Mouse (Mus musculus): ENCODE results near the gene Slc25a39.
"Not testable (repeated sequence)": the region's sequence is repeated elsewhere in the genome, so short reads cannot be mapped to it uniquely, and the experiment has no call there.

Gene Slc25a39

DNA sequence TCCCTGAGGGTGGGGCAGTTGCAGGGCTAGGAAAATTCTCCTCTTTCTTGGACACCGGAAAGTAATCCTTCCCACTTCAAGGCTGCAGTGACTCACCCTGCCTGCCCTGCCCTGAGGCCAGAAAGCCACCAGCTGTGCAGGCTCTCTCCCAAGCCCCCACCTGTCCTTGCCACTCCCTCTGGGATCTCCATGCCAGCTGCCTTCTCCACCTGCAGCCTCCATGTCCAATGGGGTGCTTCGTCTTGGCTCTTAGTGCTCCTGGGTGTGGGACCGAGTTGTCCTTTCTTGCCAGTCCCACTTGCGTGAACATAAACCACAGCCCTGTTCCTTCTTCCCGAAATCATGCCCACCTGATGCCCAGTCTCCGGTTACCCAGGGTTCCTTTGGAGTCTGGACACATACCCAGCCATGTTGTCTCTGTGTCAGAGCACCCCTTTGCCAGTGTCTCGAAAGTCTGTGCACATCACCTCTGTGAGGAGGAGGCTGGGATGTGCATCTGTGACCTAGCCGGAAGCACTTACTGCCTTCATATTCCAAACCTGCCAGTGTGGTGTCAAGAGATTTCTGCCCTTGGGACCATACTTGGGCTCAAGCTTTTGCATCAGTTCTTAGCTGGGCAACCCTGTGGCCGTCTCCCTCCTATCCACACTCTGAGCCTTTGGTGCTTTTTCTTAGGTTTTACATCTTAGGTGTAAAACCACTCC, 13.2 kb downstream of the Slc25a39 start:
- no peak for DNase-seq (ENCODE audit: low spot score)

DNA sequence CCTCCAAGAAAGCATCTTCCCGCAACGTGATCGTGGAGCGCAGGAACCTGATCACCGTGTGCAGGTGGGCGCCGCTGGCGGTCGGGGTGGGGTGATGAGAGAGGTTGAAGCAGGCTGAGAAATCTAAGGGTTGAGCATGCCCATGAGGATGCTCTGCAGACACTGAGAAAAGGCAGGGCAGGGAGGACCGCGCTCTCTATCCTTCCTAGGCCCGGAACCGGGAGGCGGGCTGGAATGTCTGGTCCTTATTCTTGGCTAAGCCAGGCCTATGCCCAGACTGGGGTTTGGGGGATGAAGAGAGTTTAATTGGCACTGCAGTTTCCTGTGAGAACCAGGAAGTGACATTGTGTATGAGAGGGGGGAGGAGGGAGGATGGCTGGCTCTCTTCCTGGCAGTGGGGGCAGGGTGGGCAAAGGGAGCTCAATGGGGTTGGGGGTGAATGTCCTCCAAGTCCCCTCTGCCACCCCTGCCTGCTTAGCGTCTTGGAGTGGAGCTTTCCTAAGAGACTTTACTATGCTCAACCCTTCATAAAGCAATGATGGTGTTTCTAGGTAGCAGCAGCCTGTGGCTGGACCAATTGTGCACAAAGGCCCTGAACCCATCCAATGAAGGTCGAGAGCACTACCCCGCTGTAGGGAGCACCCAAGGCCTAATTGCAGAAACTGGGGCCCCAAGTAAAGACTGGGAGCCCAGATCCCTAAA, 13.9 kb downstream of the Slc25a39 start:
- no peak for DNase-seq (ENCODE audit: low spot score)

DNA sequence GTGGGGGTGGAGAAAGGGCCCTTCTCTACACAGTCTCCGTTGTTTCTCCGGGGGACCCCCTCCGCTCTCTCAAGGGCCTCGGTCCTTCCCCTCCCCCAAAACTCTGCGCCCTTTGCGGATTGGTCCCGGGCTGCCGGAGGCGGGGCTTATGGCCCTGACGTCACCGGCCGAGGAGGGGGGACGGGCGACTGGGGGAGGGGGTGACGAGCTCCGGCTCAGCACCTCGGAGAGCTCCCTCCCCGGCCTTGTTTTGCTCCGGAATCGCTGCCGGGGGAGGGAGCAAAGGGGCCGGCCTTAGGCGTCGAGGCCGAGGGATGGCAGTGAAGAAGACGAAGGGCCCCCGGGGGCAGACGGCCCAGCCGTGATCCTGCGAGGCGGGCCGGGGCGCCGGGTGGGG, 14.5 kb downstream of the Slc25a39 start, which contains the start of gene Rundc3a:
TSS of gene Rundc3a (plus strand) at position 166 of the 397 bp plus-strand sequence.
- peak; percentile 65 for DNase-seq (ENCODE audit: low spot score)

GRCm38 (mm10) chr11:102392441-102393237, 15.1 kb downstream of the Slc25a39 start:
- no peak for DNase-seq (ENCODE audit: low spot score)

DNA sequence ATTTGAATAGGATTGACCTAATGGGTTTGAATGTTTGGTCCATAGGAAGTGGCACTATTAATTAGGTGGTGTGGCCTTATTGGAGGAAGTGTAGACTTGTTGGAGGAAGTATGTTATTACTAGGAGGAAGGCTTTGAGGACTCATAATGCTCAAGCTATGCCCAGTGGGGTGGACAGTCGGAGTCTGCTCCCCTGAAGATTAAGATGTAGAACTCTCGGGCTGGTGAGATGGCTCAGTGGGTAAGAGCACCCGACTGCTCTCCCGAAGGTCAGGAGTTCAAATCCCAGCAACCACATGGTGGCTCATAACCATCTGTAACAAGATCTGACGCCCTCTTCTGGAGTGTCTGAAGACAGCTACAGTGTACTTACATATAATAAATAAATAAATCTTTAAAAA, 18.3 kb downstream of the Slc25a39 start:
- not testable (repeated sequence) for DNase-seq (ENCODE audit: low spot score)

- DNase-seq (ENCODE audit: low spot score) = no peak
These were observed 21.6 kb downstream of the Slc25a39 start for GRCm38 (mm10) chr11:102386121-102386520.

GRCm38 (mm10) chr11:102385075-102385474, 22.7 kb downstream of the Slc25a39 start:
- DNase-seq (ENCODE audit: low spot score) = no peak

DNA sequence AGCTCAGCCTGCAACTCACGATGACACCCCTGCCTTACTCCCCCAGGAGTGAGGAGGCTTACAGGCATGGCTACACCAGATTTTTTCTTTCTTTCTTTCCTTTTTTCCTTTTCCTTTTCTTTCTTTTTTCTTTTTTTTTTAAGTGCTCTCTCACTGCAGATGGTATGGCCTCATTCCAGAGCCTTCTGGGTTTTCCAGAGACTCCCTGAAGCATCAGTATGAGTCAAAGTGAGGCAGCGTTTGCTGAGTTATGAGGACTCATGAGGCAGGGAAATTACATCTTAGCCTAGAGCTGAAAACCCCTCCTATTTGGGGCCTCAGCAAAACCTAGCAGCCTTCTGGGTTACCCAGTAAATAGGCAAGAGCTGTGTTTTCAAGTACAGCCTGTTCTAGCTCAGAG, 23.3 kb downstream of the Slc25a39 start:
- DNase-seq (ENCODE audit: low spot score) = no peak

- DNase-seq (ENCODE audit: low spot score) = no peak
These were observed 24.2 kb downstream of the Slc25a39 start for GRCm38 (mm10) chr11:102383365-102384136.

GRCm38 (mm10) chr11:102382794-102383193, 25.0 kb downstream of the Slc25a39 start:
- DNase-seq (ENCODE audit: low spot score) = no peak

- DNase-seq (ENCODE audit: low spot score) = no peak
These were observed 26.2 kb downstream of the Slc25a39 start for GRCm38 (mm10) chr11:102381341-102382100.

DNA sequence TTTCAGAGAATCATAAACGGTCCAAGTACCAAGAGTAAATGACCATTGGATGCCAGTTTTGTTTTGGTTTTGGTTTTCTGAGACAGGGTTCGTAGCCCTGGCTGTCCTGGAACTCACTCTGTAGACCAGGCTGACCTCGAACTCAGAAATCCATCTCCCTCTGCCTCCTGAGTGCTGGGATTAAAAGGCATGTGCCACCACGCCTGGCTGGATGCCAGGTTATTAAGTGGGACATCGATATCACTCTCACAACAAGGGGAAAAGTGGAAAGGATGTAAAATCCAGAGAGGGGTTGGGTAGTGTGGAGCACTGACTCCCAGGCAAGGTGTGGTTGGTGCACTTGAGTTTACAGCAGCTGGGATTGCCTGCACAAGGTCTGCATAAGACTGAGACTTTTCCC, 27.7 kb downstream of the Slc25a39 start:
- no peak for DNase-seq (ENCODE audit: low spot score)

GRCm38 (mm10) chr11:102377186-102377585, 30.6 kb downstream of the Slc25a39 start:
- no peak for DNase-seq (ENCODE audit: low spot score)

DNA sequence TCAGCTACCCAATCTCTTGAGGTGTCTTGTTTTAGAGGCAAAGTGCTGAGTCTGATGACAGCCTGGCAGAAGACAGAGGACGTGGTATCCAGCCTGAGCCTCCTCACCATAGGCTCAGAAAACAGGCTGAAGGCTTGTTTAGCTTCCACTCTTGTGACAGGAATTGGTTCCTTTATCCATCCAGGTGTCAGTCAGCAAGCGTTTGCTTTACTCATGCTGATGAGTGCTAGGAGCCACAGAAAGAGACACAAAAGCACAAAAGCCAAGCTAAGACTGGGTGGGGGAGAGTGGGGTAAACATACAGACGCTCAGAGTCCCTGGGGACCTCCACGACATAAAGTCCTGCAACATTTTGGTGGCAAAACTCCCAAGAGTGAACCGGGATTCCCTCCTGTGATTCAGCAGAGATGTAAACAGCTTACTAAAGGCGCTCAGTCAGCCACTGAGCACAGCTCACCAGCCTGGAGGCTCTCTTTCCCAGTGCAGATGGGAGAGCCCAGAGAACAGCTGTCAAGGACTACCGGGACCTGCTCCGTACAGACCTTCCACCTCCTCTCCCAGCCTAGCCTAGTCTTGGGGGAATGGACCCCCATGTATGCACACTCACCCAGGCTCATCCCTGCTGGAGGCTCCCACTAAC, 31.4 kb downstream of the Slc25a39 start:
- no peak for DNase-seq (ENCODE audit: low spot score)

DNA sequence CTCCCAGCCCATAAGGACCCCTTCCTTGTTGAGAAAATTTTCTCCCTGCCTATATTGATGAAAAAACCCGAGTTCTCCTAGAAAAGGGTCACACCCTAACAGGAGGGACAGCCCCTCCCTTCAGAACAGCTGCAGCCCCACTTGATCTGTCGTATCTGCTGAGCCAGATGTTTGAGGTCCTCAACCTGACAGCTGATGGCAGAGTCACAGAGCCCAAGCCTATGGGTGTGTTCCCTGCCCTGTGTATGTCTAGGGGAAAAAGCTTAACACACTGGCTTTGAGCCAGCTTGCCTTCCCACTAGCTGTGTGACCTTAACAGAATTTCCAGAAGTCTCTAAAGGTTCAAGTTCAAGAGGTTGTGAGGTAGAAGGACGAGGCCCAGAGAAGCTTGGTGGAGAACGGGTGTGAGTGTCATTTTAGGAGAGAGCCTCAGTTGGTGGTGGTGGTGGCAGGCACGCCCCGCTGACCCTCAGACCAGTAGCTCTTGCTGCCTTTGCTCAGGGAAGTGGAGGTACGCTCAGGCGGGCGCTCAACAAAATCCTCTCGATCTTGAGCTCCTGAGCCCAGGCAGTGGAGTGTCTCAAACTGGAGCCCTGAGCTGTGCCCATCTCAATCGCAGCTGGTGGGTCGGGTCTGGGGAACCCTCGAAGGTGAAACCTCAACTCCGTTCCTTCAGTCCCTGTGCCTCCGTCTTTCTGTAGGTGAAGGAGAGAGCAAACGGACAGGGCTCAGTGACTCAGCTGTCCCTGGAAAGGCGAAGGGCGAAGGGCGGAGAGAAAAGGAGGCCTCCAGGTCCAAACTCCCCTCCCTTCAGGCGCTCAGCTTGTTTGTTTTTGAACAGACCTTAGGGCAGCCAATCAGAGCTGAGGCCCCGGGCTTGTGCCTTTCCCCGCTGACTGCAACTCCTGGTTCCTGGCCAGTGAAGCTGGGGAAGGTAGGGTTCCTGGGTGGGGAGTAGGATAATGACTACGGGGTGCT, 32.3 kb downstream of the Slc25a39 start:
- peak; percentile 40 for DNase-seq (ENCODE audit: low spot score)

DNA sequence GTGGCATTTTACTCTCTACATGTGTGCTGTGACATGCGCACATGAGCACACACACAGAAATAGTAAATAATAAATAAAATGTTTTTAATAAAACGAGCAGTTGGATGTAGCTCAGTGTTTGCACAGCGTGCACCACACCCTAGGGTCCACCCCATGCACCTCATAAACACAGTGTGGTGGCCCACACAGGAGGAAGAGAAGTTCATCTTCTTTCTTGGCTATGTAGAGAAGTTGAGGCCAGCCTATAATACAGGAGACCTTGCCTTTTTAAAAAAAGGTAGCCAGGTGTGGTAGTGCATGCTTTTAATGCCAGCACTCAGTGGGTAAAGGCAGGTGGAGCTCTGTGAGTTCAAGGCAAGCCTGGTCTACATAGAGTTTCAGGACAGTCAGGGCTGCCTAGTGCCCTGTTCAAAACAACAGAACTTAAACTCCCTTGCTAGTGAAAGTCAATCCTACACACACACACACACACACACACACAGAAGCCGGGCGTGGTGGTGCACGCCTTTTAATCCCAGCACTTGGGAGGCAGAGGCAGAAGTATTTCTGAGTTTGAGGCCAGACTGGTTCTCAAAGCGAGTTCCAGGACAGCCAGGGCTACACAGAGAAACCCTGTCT, 33.5 kb downstream of the Slc25a39 start:
- DNase-seq (ENCODE audit: low spot score) = no peak

DNA sequence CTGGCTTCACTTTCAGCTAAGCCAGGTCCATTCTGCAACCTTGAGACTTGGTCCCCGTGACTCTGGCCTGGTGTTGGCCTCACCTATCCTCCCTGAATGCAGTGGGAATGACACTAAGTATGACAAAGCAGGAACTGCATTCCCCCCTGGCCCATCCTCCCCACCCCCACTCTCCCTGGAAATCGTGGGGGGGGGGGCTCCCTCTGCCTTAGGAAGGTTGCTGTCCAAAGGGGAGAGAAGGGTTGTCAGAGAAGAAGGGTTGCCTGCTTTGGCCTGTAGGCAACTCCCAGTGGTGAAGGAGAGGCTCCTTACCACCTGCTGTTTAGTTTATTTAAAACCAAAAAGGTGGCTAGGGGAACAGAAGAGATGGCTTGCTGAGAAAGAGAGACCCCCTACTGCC, 34.1 kb downstream of the Slc25a39 start:
- no peak for DNase-seq (ENCODE audit: low spot score)

DNA sequence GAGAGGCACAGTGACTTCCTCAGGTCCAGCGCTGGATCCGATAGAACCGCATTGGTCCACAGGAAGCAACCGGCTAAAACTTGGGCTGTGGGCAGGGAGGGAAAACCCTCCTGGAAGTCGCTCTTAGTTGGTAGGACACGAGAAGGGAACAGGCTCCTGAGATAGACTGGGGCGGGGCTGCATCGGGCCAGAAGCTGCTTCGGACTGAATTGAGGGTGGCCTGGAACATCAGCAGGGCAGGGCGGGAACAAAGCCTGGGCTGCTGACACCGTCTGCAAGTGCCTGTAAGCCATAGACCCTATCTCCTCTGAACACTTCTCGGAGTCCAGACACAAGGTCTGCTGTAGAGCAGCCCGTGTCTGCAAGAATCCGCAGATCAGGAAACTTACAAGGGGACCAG, 34.8 kb downstream of the Slc25a39 start:
- no peak for DNase-seq (ENCODE audit: low spot score)
